Mouse (Mus musculus) heart, embryonic 11.5 days (tissue): ENCODE results near the gene Eva1b. TPM values are rescaled to one million over a fixed set of nuclear protein-coding genes. Genes with fewer than 3 reads are reported as not detected.

Experiments
- ATAC-seq: fragments of 200-750 bp; cut with Nextera tagmentation; replicated peaks from 2 replicates; pipeline ENCODE4 v1.8.0; 2017; ENCODE audit warnings: moderate library complexity; ENCODE audit not compliant: insufficient number of reproducible peaks, low FRiP score, low TSS enrichment
- H3K27ac ChIP-seq: fragments of 300-500 bp; sonication (generic); 2 replicates; pipeline ENCODE4 v1.5.1; 2014; ENCODE audit warnings: mild to moderate bottlenecking, low read depth, low read length
- H3K27me3 ChIP-seq: fragments of 300-500 bp; sonication (generic); 2 replicates; pipeline ENCODE4 v1.6.1; 2014; ENCODE audit warnings: mild to moderate bottlenecking, low read length, mixed read lengths; ENCODE audit not compliant: control insufficient read depth, insufficient read depth
- H3K36me3 ChIP-seq: fragments of 300-500 bp; sonication (generic); 2 replicates; pipeline ENCODE4 v1.6.1; 2014; ENCODE audit warnings: mild to moderate bottlenecking, low read length, moderate library complexity, mixed read lengths; ENCODE audit not compliant: control insufficient read depth, insufficient read depth
- H3K4me1 ChIP-seq: fragments of 300-500 bp; sonication (generic); 2 replicates; pipeline ENCODE4 v1.6.1; 2014; ENCODE audit warnings: low read length; ENCODE audit not compliant: control insufficient read depth, insufficient read depth
- H3K4me2 ChIP-seq: fragments of 300-500 bp; sonication (generic); 2 replicates; pipeline ENCODE4 v1.6.1; 2014; ENCODE audit warnings: mild to moderate bottlenecking, moderate library complexity
- H3K4me3 ChIP-seq: fragments of 300-500 bp; sonication (generic); 2 replicates; pipeline ENCODE4 v1.5.1; 2014; ENCODE audit warnings: low read depth, low read length
- H3K9ac ChIP-seq: fragments of 300-500 bp; sonication (generic); 2 replicates; pipeline ENCODE4 v1.6.1; 2014; ENCODE audit warnings: mild to moderate bottlenecking, low read depth, low read length, moderate library complexity
- H3K9me3 ChIP-seq: fragments of 300-500 bp; sonication (generic); replicated peaks from 2 replicates; pipeline ENCODE4 v1.6.1; 2016; ENCODE audit warnings: low read length; ENCODE audit not compliant: control insufficient read depth
- WGBS: fragments of 180-500 bp; shearing (Covaris S2); extraction: QIAGEN DNeasy Blood & Tissue Kit; methylation state at CpG from one replicate; pipeline ENCODE4 v1.1.7; 2014; ENCODE audit not compliant: insufficient replicate concordance; 5-methylcytosine and 5-hydroxymethylcytosine counted together
- polyA plus RNA-seq: library from polyadenylated mRNA; unstranded; fragments of >200 nt; fragmentation: Nextera tagmentation; extraction: Ambion mirVana; gene quantifications from 2 replicates; pipeline ENCODE4 v1.2.1, GENCODE M21; 2014

Eva1b gene
- polyA plus RNA-seq, 1 experiment from 2014 or later, result 31.9 TPM

- no peaks in the 10 kb centered on the region for H3K27me3 ChIP-seq
- H3K9me3 ChIP-seq, result no peaks in the 10 kb centered on the region
- no peak for ATAC-seq
- no peak overlapping the region for H3K4me2 ChIP-seq
- no peaks in the 10 kb centered on the region for H3K36me3 ChIP-seq
- 50% methylated on average over 2 of the region's 2 CpGs for WGBS
- no peak overlapping the region for H3K4me3 ChIP-seq
- no peak overlapping the region for H3K9ac ChIP-seq
- H3K27ac ChIP-seq, result peak overlapping the region; percentile 82
- H3K4me1 ChIP-seq, result peaks cover 16% of the 10 kb centered on the region; the same call in 1 of the 2 replicates
Observed at GRCm38 (mm10) chr4:126155869-126156268, 8.3 kb downstream of the Eva1b start.

GRCm38 (mm10) chr4:126156617-126157016 lies 9.1 kb downstream of the Eva1b start:
- WGBS, result 60% methylated on average over 5 of the region's 5 CpGs

GRCm38 (mm10) chr4:126157562-126157961 lies 10.0 kb downstream of the Eva1b start:
- no peaks in the 10 kb centered on the region for H3K36me3 ChIP-seq
- ATAC-seq, result no peak
- H3K9ac ChIP-seq, result no peak overlapping the region
- no peaks in the 10 kb centered on the region for H3K27me3 ChIP-seq
- no peak overlapping the region for H3K4me2 ChIP-seq
- 81% methylated on average over 6 of the region's 6 CpGs for WGBS
- no peaks in the 10 kb centered on the region for H3K9me3 ChIP-seq
- H3K27ac ChIP-seq, result no peak overlapping the region
- no peak overlapping the region for H3K4me3 ChIP-seq
- H3K4me1 ChIP-seq, result peaks cover 10% of the 10 kb centered on the region; the same call in 1 of the 2 replicates

More at GRCm38 (mm10) chr4:126156617-126157016, 9.1 kb downstream of the Eva1b start:
- Histone ChIP-seq H3K4me1 (peaks cover 10% of the 10 kb centered on the region; the same call in 1 of the 2 replicates), H3K27me3 (no peaks in the 10 kb centered on the region), H3K36me3 (no peaks in the 10 kb centered on the region), H3K4me2 (no peak overlapping the region), H3K27ac (no peak overlapping the region), H3K4me3 (no peak overlapping the region), H3K9me3 (no peaks in the 10 kb centered on the region), H3K9ac (no peak overlapping the region)
- no peak for ATAC-seq

GRCm38 (mm10) chr4:126159455-126159854 lies 11.9 kb downstream of the Eva1b start:
- no peak overlapping the region for H3K4me2 ChIP-seq
- H3K27ac ChIP-seq, result no peak overlapping the region
- no peaks in the 10 kb centered on the region for H3K36me3 ChIP-seq
- no peak for ATAC-seq
- no peak overlapping the region for H3K9ac ChIP-seq
- H3K27me3 ChIP-seq, result no peaks in the 10 kb centered on the region
- WGBS, result 74% methylated on average over 8 of the region's 8 CpGs
- H3K4me3 ChIP-seq, result no peak overlapping the region
- no peaks in the 10 kb centered on the region for H3K9me3 ChIP-seq
- H3K4me1 ChIP-seq, result peaks cover 19% of the 10 kb centered on the region

GRCm38 (mm10) chr4:126160981-126161380 lies 13.4 kb downstream of the Eva1b start:
- no peak for ATAC-seq
- no peaks in the 10 kb centered on the region; the same call in 1 of the 2 replicates for H3K36me3 ChIP-seq
- no peak overlapping the region for H3K4me2 ChIP-seq
- peaks cover 10% of the 10 kb centered on the region for H3K4me1 ChIP-seq
- H3K4me3 ChIP-seq, result no peak overlapping the region
- no peaks in the 10 kb centered on the region for H3K9me3 ChIP-seq
- no peaks in the 10 kb centered on the region for H3K27me3 ChIP-seq
- 91% methylated on average over 8 of the region's 8 CpGs for WGBS
- H3K9ac ChIP-seq, result no peak overlapping the region
- H3K27ac ChIP-seq, result no peak overlapping the region

GRCm38 (mm10) chr4:126161456-126161855 lies 13.9 kb downstream of the Eva1b start:
- Histone ChIP-seq H3K9ac (no peak overlapping the region), H3K36me3 (peaks cover 2% of the 10 kb centered on the region; the same call in 1 of the 2 replicates), H3K4me1 (peaks cover 14% of the 10 kb centered on the region), H3K4me3 (no peak overlapping the region), H3K4me2 (no peak overlapping the region), H3K27me3 (no peaks in the 10 kb centered on the region), H3K9me3 (no peaks in the 10 kb centered on the region), H3K27ac (no peak overlapping the region)
- 84% methylated on average over 6 of the region's 6 CpGs for WGBS
- no peak for ATAC-seq

GRCm38 (mm10) chr4:126161986-126162385 lies 14.4 kb downstream of the Eva1b start:
- Histone ChIP-seq H3K27ac (no peak overlapping the region), H3K9me3 (no peaks in the 10 kb centered on the region), H3K36me3 (peaks cover 6% of the 10 kb centered on the region), H3K4me1 (peaks cover 15% of the 10 kb centered on the region), H3K4me2 (peak overlapping the region; percentile 99), H3K4me3 (peak overlapping the region; percentile 53), H3K27me3 (no peaks in the 10 kb centered on the region), H3K9ac (peak overlapping the region; percentile 80)
- ATAC-seq, result no peak; the same call in 1 of the 2 replicates
- WGBS, result 61% methylated on average over 9 of the region's 9 CpGs

GRCm38 (mm10) chr4:126162544-126163066 lies 15.1 kb downstream of the Eva1b start:
- H3K9me3 ChIP-seq, result no peaks in the 10 kb centered on the region
- peak overlapping the region; percentile 53 for H3K4me3 ChIP-seq
- peaks cover 15% of the 10 kb centered on the region for H3K4me1 ChIP-seq
- H3K27me3 ChIP-seq, result no peaks in the 10 kb centered on the region
- peaks cover 8% of the 10 kb centered on the region for H3K36me3 ChIP-seq
- peak; percentile 88 for ATAC-seq
- H3K9ac ChIP-seq, result peak overlapping the region; percentile 80
- peak overlapping the region; percentile 99 for H3K4me2 ChIP-seq
- 1% methylated on average over 44 of the region's 44 CpGs for WGBS
- H3K27ac ChIP-seq, result peak overlapping the region; percentile 74

- peak; percentile 35 for ATAC-seq
- Histone ChIP-seq H3K9me3 (no peaks in the 10 kb centered on the region), H3K27me3 (no peaks in the 10 kb centered on the region), H3K4me2 (peak within 1 kb of the TSS; percentile 99), H3K4me1 (peaks cover 15% of the 10 kb centered on the region), H3K9ac (peak within 1 kb of the TSS; percentile 80), H3K4me3 (peak within 1 kb of the TSS; percentile 53), H3K36me3 (peaks cover 10% of the 10 kb centered on the region), H3K27ac (peak within 1 kb of the TSS; percentile 74)
- 7% methylated on average over 22 of the region's 22 CpGs for WGBS
Observed at GRCm38 (mm10) chr4:126163067-126163659, 15.6 kb downstream of the Eva1b start, which contains the start of gene Sh3d21. TSS of gene Sh3d21 (minus strand) at chr4:126163491.
